Mouse (Mus musculus): Measurements from ENCODE around the gene Gm9195. TPM values are rescaled to one million over a fixed set of nuclear protein-coding genes. Genes with fewer than 3 reads are reported as not detected.

Gm9195 gene
- not detected in 2 replicates for polyA plus RNA-seq (2015; fragmentation: Nextera tagmentation; extraction: Ambion mirVana)

- no peak within 1 kb of the TSS for H3K4me3 ChIP-seq (replicated peaks)
- WGBS, result 79% methylated on average over 5 of the region's 5 CpGs
- no peaks in the 10 kb centered on the region for H3K36me3 ChIP-seq
- no peak within 1 kb of the TSS for H3K27ac ChIP-seq (replicated peaks)
- no peak within 1 kb of the TSS for H3K9ac ChIP-seq (replicated peaks)
- no peaks in the 10 kb centered on the region for H3K4me1 ChIP-seq
- no peak for ATAC-seq (ENCODE audit: low FRiP score)
- no peaks in the 10 kb centered on the region for H3K9me3 ChIP-seq (replicated peaks)
- no peak within 1 kb of the TSS for H3K4me2 ChIP-seq
- H3K27me3 ChIP-seq (replicated peaks), result no peaks in the 10 kb centered on the region
Measured at GRCm38 (mm10) chr14:72491738-72492137, at the start of gene Gm9195. Gene Gm9195, minus strand, starts transcription at chr14:72491838.

DNA sequence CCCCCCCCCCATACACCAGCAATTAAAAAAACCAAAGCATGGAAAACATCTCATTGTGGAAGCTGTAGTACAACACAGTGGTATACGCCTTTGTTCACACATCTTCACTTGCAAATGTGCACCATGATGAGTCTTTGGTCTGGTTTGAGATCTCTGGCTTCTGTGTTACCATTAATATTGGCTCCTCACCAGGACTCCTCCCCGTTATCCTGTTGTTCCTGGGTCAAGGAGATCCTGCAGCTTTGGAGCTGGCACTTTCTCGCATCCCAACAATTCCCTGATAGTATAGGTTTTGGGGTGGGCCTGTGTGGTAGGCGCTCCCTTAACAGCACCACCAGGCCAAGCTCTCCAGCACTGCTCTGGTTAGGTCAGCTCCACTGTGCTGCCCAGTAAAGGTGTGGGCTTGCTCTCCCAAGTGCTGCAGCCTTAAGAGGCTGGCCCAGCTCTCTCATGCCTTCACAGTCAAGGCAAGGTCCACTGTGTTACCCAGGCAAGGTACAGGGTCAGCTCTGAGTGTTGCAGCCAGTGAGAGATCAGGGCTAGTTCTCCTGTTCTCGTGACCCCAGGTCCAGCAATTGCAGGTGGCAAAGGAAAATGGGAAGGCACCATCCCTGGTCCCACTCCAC, 44.9 kb upstream of the Gm9195 start:
- Histone ChIP-seq H3K4me2 (no peak overlapping the region), H3K4me1 (peaks cover 13% of the 10 kb centered on the region), H3K27ac (replicated peaks) (no peak overlapping the region), H3K27me3 (replicated peaks) (peaks cover 14% of the 10 kb centered on the region), H3K9me3 (replicated peaks) (no peaks in the 10 kb centered on the region), H3K36me3 (peaks cover 21% of the 10 kb centered on the region), H3K9ac (replicated peaks) (no peak overlapping the region), H3K4me3 (replicated peaks) (no peak overlapping the region)
- no peak for ATAC-seq (ENCODE audit: low FRiP score)
- 93% methylated on average over 5 of the region's 5 CpGs for WGBS

DNA sequence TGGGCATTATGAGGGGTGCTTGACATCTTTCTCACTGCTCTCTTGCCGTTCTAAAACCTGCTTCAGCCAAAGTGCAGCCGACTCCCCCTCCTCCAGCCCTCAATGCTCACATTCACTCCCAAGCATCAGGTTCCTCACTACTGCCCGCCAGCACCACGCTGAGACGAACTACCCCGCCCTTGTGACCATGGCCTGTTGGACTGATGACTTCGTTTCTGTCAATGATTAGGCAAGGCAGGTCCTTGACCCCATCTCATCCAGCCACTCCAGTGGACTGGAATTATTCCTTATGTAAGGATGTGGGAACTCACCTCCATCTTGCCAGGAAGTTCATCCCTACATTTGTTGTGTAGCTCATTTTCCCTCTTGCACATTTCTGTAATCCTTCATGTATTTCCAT, 42.2 kb upstream of the Gm9195 start:
- Histone ChIP-seq H3K9me3 (replicated peaks) (no peaks in the 10 kb centered on the region), H3K27ac (replicated peaks) (no peak overlapping the region), H3K4me3 (replicated peaks) (no peak overlapping the region), H3K4me2 (no peak overlapping the region), H3K4me1 (peaks cover 15% of the 10 kb centered on the region), H3K27me3 (replicated peaks) (peaks cover 16% of the 10 kb centered on the region), H3K36me3 (peaks cover 4% of the 10 kb centered on the region), H3K9ac (replicated peaks) (no peak overlapping the region)
- 86% methylated on average over 7 of the region's 7 CpGs for WGBS
- no peak for ATAC-seq (ENCODE audit: low FRiP score)

DNA sequence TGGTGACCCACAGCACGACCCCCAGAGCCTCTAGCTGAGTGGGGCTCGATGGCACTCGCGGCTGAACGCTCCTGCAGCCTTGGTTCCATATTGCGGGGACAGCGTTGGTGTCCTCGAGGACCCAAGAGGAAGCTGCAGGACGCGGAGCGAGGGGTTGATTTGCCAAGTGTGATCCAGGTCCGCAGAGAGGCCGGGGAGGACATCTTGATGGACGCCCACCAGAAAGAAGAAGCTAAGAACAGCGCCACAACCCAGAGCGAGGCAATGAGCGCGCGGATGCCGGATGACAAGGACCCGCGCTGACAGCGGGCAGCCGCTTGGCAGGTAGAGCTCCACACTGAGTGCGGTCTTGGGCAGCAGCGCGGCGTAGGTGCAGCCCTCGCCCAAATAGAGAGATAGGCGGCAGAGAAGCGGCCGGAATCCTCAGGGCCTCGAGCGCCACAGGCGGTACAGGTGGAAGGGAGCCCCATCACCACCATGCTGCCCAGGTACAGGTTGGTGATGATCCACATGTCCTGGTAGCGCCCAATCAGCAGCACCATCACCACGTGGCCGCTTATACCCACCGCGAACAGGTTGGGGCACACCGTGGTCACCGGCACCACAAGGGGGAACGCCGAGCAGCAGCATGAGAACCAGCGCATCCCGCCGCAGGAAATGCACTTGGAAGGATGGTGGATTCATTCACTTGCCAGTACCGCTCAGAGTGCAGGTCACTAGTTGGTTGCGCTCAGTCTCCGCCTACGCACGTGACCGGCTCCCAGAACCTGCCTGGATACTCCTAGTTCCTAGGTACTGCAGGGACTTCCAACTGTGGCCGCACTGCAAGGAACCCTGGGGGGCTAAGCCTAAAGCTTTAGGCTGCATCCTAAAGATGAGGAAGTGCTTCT, 40.6 kb upstream of the Gm9195 start:
- peak; percentile 94 for ATAC-seq (ENCODE audit: low FRiP score)
- Histone ChIP-seq H3K36me3 (peaks cover 4% of the 10 kb centered on the region), H3K4me3 (replicated peaks) (peak overlapping the region; percentile 54), H3K27me3 (replicated peaks) (peaks cover 16% of the 10 kb centered on the region), H3K4me2 (peak overlapping the region; percentile 96), H3K4me1 (peaks cover 15% of the 10 kb centered on the region), H3K9ac (replicated peaks) (peak overlapping the region; percentile 53), H3K9me3 (replicated peaks) (no peaks in the 10 kb centered on the region), H3K27ac (replicated peaks) (peak overlapping the region; percentile 67)
- WGBS, result 2% methylated on average over 53 of the region's 54 CpGs

GRCm38 (mm10) chr14:72527126-72527525, 35.5 kb upstream of the Gm9195 start:
- no peak overlapping the region for H3K4me3 ChIP-seq (replicated peaks)
- WGBS, result 63% methylated on average over 1 of the region's 1 CpGs

GRCm38 (mm10) chr14:72519561-72519960, 27.9 kb upstream of the Gm9195 start:
- no peaks in the 10 kb centered on the region for H3K9me3 ChIP-seq (replicated peaks)
- no peak overlapping the region for H3K27ac ChIP-seq (replicated peaks)
- no peak overlapping the region for H3K9ac ChIP-seq (replicated peaks)
- ATAC-seq (ENCODE audit: low FRiP score), result no peak
- no peak overlapping the region for H3K4me3 ChIP-seq (replicated peaks)
- 61% methylated on average over 2 of the region's 2 CpGs for WGBS
- no peaks in the 10 kb centered on the region for H3K4me1 ChIP-seq
- no peaks in the 10 kb centered on the region for H3K36me3 ChIP-seq
- H3K27me3 ChIP-seq (replicated peaks), result no peaks in the 10 kb centered on the region
- no peak overlapping the region for H3K4me2 ChIP-seq

More at GRCm38 (mm10) chr14:72527126-72527525, 35.5 kb upstream of the Gm9195 start:
- H3K9ac ChIP-seq (replicated peaks), result no peak overlapping the region
- peaks cover 8% of the 10 kb centered on the region for H3K4me1 ChIP-seq
- no peaks in the 10 kb centered on the region for H3K9me3 ChIP-seq (replicated peaks)
- H3K27ac ChIP-seq (replicated peaks), result no peak overlapping the region
- no peak for ATAC-seq (ENCODE audit: low FRiP score)
- no peaks in the 10 kb centered on the region for H3K36me3 ChIP-seq
- H3K27me3 ChIP-seq (replicated peaks), result peaks cover 8% of the 10 kb centered on the region
- no peak overlapping the region for H3K4me2 ChIP-seq

DNA sequence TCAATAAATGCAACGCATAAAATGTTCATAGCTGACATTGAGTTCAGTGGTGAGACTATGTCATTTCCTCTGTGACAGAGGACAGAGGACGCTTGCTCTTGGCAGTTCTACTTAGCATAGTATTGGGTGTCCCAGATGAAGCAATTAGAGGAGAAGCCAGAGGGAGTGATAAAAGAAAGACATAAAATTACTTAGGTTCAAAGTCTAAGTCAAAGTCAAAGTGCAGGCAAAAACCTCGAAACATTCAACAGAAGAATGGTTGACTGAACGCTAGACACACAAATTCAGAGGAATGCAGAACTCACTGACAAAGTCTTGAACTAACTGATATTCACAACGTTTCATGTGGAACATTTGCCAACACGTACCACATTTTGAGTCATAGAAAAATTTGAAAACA, 27.1 kb upstream of the Gm9195 start:
- no peaks in the 10 kb centered on the region for H3K36me3 ChIP-seq
- H3K9ac ChIP-seq (replicated peaks), result no peak overlapping the region
- WGBS, result 80% methylated on average over 6 of the region's 6 CpGs
- no peaks in the 10 kb centered on the region for H3K9me3 ChIP-seq (replicated peaks)
- H3K4me3 ChIP-seq (replicated peaks), result no peak overlapping the region
- no peaks in the 10 kb centered on the region for H3K27me3 ChIP-seq (replicated peaks)
- ATAC-seq (ENCODE audit: low FRiP score), result no peak
- no peak overlapping the region for H3K4me2 ChIP-seq
- no peak overlapping the region for H3K27ac ChIP-seq (replicated peaks)
- no peaks in the 10 kb centered on the region for H3K4me1 ChIP-seq

DNA sequence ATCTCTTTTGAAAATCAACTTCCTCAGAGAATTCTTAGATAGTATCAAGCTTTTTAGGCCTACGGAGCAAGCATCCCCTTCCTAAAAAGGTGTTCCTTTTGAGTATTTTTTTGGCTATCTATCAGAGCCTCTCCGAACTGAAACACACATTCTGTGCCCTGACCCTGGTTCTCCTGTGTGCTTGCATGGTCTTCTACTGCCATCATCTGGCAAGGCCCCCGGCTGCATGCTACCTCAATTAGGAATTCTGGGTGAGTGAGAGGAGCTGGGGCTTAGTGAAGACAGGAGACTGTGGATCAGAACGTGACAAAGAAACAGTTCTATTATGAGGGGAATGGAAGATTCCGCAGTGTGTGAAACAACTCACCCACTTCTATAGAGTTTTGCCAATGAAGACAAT, 24.7 kb upstream of the Gm9195 start:
- Histone ChIP-seq H3K4me3 (replicated peaks) (no peak overlapping the region), H3K27me3 (replicated peaks) (no peaks in the 10 kb centered on the region), H3K9ac (replicated peaks) (no peak overlapping the region), H3K4me1 (no peaks in the 10 kb centered on the region), H3K27ac (replicated peaks) (no peak overlapping the region), H3K36me3 (no peaks in the 10 kb centered on the region), H3K4me2 (no peak overlapping the region), H3K9me3 (replicated peaks) (no peaks in the 10 kb centered on the region)
- peak; percentile 74; the same call in 1 of the 2 replicates for ATAC-seq (ENCODE audit: low FRiP score)
- 28% methylated on average over 5 of the region's 5 CpGs for WGBS

DNA sequence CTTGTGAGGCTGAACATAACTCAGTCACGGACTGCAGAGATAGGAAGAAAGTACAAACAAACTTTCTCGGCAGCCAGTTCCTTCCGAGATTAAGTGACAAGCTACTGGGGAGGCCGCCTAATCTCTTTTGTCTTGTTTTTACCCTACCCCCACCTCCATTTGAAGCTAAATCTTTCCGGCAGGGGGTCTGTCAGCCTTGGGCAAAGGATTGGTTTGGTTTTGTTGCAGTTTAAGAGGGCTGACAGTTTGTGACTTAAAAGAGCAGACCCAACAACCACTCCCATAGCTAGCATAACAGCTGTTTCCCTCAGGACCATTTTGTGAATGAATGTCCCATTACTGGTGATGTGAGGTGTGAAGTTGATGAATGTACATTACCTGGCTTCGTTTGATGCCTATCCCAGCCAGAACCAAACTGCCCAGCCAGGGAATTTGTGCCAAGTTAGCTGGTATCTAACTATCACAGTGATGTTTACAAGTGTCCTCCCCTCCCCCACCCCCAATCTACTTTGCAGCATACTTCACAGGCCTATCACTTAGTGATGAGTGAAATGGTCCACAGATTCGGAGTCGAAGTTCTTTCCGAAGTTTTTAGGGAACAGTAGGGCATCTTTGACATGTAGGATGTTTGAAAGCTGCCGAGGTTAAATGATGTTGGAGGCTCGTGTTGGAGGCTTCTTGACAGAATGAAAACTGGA, 15.2 kb upstream of the Gm9195 start:
- no peak for ATAC-seq (ENCODE audit: low FRiP score)
- Histone ChIP-seq H3K36me3 (no peaks in the 10 kb centered on the region), H3K9me3 (replicated peaks) (no peaks in the 10 kb centered on the region), H3K4me2 (peak overlapping the region; percentile 56), H3K4me3 (replicated peaks) (peak overlapping the region; percentile 28), H3K27me3 (replicated peaks) (no peaks in the 10 kb centered on the region; the same call in 1 of the 2 replicates), H3K27ac (replicated peaks) (no peak overlapping the region), H3K4me1 (peaks cover 4% of the 10 kb centered on the region; the same call in 1 of the 2 replicates), H3K9ac (replicated peaks) (0 out of 2 replicates have a peak overlapping the region, but pooled peaks have one; percentile 10)
- 21% methylated on average over 11 of the region's 11 CpGs for WGBS

DNA sequence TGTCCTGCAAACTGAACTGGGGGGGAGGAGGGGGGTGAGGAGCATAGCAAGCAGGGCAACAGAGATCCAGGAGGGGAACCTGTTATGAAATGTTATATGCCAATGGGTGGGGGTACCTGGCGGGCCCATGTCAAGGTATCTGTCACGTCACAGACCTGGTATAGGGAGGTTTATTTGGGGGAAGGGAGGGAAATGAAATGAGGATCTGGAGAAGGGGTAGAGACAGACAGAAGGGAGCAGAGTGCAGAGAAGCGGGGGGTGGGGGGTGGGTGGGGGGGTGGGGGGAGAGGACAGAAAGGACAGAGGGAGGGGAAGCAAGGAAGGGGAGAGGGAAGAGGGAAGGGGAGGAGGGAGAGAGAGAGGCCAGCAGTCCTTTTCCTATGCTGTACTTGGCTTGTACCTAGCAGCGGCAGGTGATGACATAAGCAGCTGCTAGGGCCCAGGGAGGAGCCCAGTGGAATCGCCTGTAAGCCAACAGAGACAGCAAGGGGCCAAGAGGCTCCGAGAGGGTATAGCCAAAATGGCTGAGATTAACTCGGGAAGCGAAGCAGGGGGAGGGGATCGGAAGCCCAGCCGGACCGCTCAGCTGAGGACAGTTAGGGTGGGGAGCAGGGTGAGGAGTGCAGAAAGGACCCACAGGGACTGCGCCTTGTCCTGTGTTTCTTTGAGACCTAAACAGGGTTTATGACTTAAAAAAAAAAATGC, 14.5 kb upstream of the Gm9195 start:
- WGBS, result 18% methylated on average over 12 of the region's 12 CpGs
- no peak overlapping the region for H3K27ac ChIP-seq (replicated peaks)
- peak overlapping the region; percentile 56 for H3K4me2 ChIP-seq
- peak overlapping the region; percentile 28 for H3K4me3 ChIP-seq (replicated peaks)
- H3K36me3 ChIP-seq, result no peaks in the 10 kb centered on the region
- 0 out of 2 replicates have a peak overlapping the region, but pooled peaks have one; percentile 10 for H3K9ac ChIP-seq (replicated peaks)
- H3K4me1 ChIP-seq, result peaks cover 4% of the 10 kb centered on the region; the same call in 1 of the 2 replicates
- peak; percentile 55; the same call in 1 of the 2 replicates for ATAC-seq (ENCODE audit: low FRiP score)
- no peaks in the 10 kb centered on the region; the same call in 1 of the 2 replicates for H3K27me3 ChIP-seq (replicated peaks)
- H3K9me3 ChIP-seq (replicated peaks), result no peaks in the 10 kb centered on the region

GRCm38 (mm10) chr14:72504985-72505384, 13.3 kb upstream of the Gm9195 start:
- Histone ChIP-seq H3K27ac (replicated peaks) (no peak overlapping the region), H3K9me3 (replicated peaks) (no peaks in the 10 kb centered on the region), H3K4me1 (peaks cover 4% of the 10 kb centered on the region; the same call in 1 of the 2 replicates), H3K4me3 (replicated peaks) (no peak overlapping the region), H3K4me2 (no peak overlapping the region), H3K9ac (replicated peaks) (no peak overlapping the region), H3K27me3 (replicated peaks) (no peaks in the 10 kb centered on the region; the same call in 1 of the 2 replicates), H3K36me3 (no peaks in the 10 kb centered on the region)
- ATAC-seq (ENCODE audit: low FRiP score), result no peak
- 88% methylated on average over 1 of the region's 1 CpGs for WGBS

All from neural tube, embryonic 15.5 days (tissue).